Mouse (Mus musculus) limb, embryonic 10.5 days (tissue): Measurements from ENCODE around the gene Med29. TPM values are rescaled to one million over a fixed set of nuclear protein-coding genes. Genes with fewer than 3 reads are reported as not detected.

Experiments
- DNase-seq: peaks from one replicate; pipeline ENCODE4 v3.0.0-alpha.2; 2017; ENCODE audit warnings: low spot score
- H3K27ac ChIP-seq: fragments of 300-500 bp; sonication (generic); 2 replicates; pipeline ENCODE4 v1.5.1; 2016; ENCODE audit warnings: mild to moderate bottlenecking
- H3K27me3 ChIP-seq: fragments of 300-500 bp; sonication (generic); 2 replicates; pipeline ENCODE4 v1.6.1; 2016; ENCODE audit warnings: low read depth, mild to moderate bottlenecking; ENCODE audit not compliant: poor library complexity, severe bottlenecking
- H3K36me3 ChIP-seq: fragments of 300-500 bp; sonication (generic); 2 replicates; pipeline ENCODE4 v1.6.1; 2016; ENCODE audit warnings: mild to moderate bottlenecking, moderate library complexity
- H3K4me1 ChIP-seq: fragments of 300-500 bp; sonication (generic); 2 replicates; pipeline ENCODE4 v1.6.1; 2016
- H3K4me3 ChIP-seq: fragments of 300-500 bp; sonication (generic); 2 replicates; pipeline ENCODE4 v1.5.1; 2016; ENCODE audit warnings: mild to moderate bottlenecking, moderate library complexity
- H3K9me3 ChIP-seq: fragments of 300-500 bp; sonication (generic); replicated peaks from 2 replicates; pipeline ENCODE4 v1.6.1; 2016; ENCODE audit warnings: mild to moderate bottlenecking
- WGBS: fragments of 180-500 bp; shearing (Covaris S2); methylation state at CpG from one replicate; pipeline ENCODE4 v1.1.7; 2016; 5-methylcytosine and 5-hydroxymethylcytosine counted together
- polyA plus RNA-seq: library from polyadenylated mRNA; unstranded; fragments of >200 nt; fragmentation: Nextera tagmentation; extraction: Ambion mirVana; gene quantifications from 2 replicates; pipeline ENCODE4 v1.2.1, GENCODE M21; 2016

Gene Med29
- polyA plus RNA-seq, 1 experiment from 2014 or later: 65.1 TPM

- no peaks in the 10 kb centered on the region for H3K27me3 ChIP-seq
- peaks cover 47% of the 10 kb centered on the region for H3K36me3 ChIP-seq
- H3K27ac ChIP-seq: peak overlapping the region; percentile 96
- no peaks in the 10 kb centered on the region for H3K9me3 ChIP-seq
- peak overlapping the region; percentile 93 for H3K4me3 ChIP-seq
- no peak for DNase-seq
- H3K4me1 ChIP-seq: peaks cover 27% of the 10 kb centered on the region
- 41% methylated on average over 4 of the region's 4 CpGs for WGBS
Measured at GRCm38 (mm10) chr7:28351676-28352191, 40.8 kb downstream of the Med29 start.

GRCm38 (mm10) chr7:28350155-28350883 lies 42.2 kb downstream of the Med29 start, which contains the start of gene Rps16:
Gene Rps16 (plus strand): TSS chr7:28350652.
- peaks cover 23% of the 10 kb centered on the region for H3K4me1 ChIP-seq
- H3K9me3 ChIP-seq: no peaks in the 10 kb centered on the region
- H3K27ac ChIP-seq: peak within 1 kb of the TSS; percentile 96
- WGBS: under 1% methylated on average over 50 of the region's 50 CpGs
- no peaks in the 10 kb centered on the region for H3K27me3 ChIP-seq
- H3K4me3 ChIP-seq: peak within 1 kb of the TSS; percentile 93
- peaks cover 39% of the 10 kb centered on the region for H3K36me3 ChIP-seq
- DNase-seq: peak; percentile 99

- peaks cover 23% of the 10 kb centered on the region for H3K36me3 ChIP-seq
- peaks cover 23% of the 10 kb centered on the region for H3K4me1 ChIP-seq
- H3K4me3 ChIP-seq: no peak overlapping the region
- no peaks in the 10 kb centered on the region for H3K9me3 ChIP-seq
- WGBS: 87% methylated on average over 7 of the region's 7 CpGs
- H3K27ac ChIP-seq: no peak overlapping the region
- DNase-seq: no peak
- H3K27me3 ChIP-seq: no peaks in the 10 kb centered on the region
Measured at GRCm38 (mm10) chr7:28348601-28349000, 43.9 kb downstream of the Med29 start.

GRCm38 (mm10) chr7:28347746-28348145 lies 44.8 kb downstream of the Med29 start:
- H3K27ac ChIP-seq: no peak overlapping the region
- peaks cover 23% of the 10 kb centered on the region for H3K4me1 ChIP-seq
- H3K9me3 ChIP-seq: no peaks in the 10 kb centered on the region
- no peaks in the 10 kb centered on the region for H3K27me3 ChIP-seq
- H3K4me3 ChIP-seq: no peak overlapping the region
- peaks cover 14% of the 10 kb centered on the region for H3K36me3 ChIP-seq
- WGBS: 87% methylated on average over 3 of the region's 3 CpGs
- DNase-seq: no peak

DNA sequence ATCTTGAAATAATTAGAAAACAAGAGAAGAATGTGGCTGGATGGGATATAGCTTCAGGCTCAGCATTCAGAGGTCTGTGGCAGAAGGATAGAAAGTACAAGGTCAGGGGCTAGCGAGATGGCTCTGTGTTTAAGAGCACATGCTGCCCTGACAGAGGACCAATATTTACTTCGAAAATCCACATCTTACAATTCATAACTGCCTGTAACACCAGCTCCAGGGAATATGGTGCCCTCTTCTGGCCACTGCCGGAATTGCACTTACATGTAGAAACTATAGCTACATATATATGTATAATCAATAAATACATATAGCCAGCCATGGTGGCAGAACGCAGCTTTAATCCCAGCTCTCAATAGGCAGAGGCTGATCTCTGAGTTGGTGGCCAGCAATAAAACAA lies 47.9 kb downstream of the Med29 start:
- DNase-seq: peak; percentile 90
- WGBS: 11% methylated on average over 4 of the region's 4 CpGs

GRCm38 (mm10) chr7:28341381-28341780 lies 51.1 kb downstream of the Med29 start:
- 0 out of 2 replicates have a peak overlapping the region, but pooled peaks have one; percentile 10 for H3K4me3 ChIP-seq
- no peaks in the 10 kb centered on the region for H3K27me3 ChIP-seq
- H3K27ac ChIP-seq: peak overlapping the region; percentile 76
- WGBS: 28% methylated on average over 7 of the region's 7 CpGs
- peaks cover 35% of the 10 kb centered on the region for H3K4me1 ChIP-seq
- no peak for DNase-seq
- H3K36me3 ChIP-seq: 0 out of 2 replicates have a peak, but pooled peaks cover 3% of the 10 kb centered on the region
- H3K9me3 ChIP-seq: no peaks in the 10 kb centered on the region

More for the DNA sequence above, 47.9 kb downstream of the Med29 start:
- no peak overlapping the region for H3K4me3 ChIP-seq
- no peaks in the 10 kb centered on the region for H3K36me3 ChIP-seq
- no peaks in the 10 kb centered on the region for H3K9me3 ChIP-seq
- no peaks in the 10 kb centered on the region for H3K27me3 ChIP-seq
- H3K4me1 ChIP-seq: peaks cover 33% of the 10 kb centered on the region
- no peak overlapping the region for H3K27ac ChIP-seq

- H3K4me3 ChIP-seq: peak overlapping the region; percentile 73
- peaks cover 22% of the 10 kb centered on the region for H3K36me3 ChIP-seq
- no peak for DNase-seq
- H3K4me1 ChIP-seq: peaks cover 35% of the 10 kb centered on the region
- H3K27ac ChIP-seq: peak overlapping the region; percentile 93
- WGBS: 83% methylated on average over 19 of the region's 19 CpGs
- no peaks in the 10 kb centered on the region for H3K27me3 ChIP-seq
- no peaks in the 10 kb centered on the region for H3K9me3 ChIP-seq
Measured at GRCm38 (mm10) chr7:28339213-28339917, 53.1 kb downstream of the Med29 start.

GRCm38 (mm10) chr7:28338108-28338998 lies 54.2 kb downstream of the Med29 start, which contains the start of gene Supt5:
Gene Supt5 (minus strand): TSS chr7:28338746.
- H3K36me3 ChIP-seq: peaks cover 31% of the 10 kb centered on the region
- under 1% methylated on average over 77 of the region's 77 CpGs for WGBS
- H3K9me3 ChIP-seq: no peaks in the 10 kb centered on the region
- peak within 1 kb of the TSS; percentile 93 for H3K27ac ChIP-seq
- no peaks in the 10 kb centered on the region for H3K27me3 ChIP-seq
- peaks cover 35% of the 10 kb centered on the region for H3K4me1 ChIP-seq
- peak; percentile 95 for DNase-seq
- peak within 1 kb of the TSS; percentile 73 for H3K4me3 ChIP-seq

Other genes with a start within 250 kb of the Med29 start
- gene Fbl, start 223.0 kb downstream of the Med29 start, polyA plus RNA-seq: 166 and 214 TPM in 2 replicates
- gene Dyrk1b, start 213.2 kb downstream of the Med29 start, polyA plus RNA-seq: 13.4 and 21.0 TPM in 2 replicates
- gene Eid2, start 124.8 kb downstream of the Med29 start, polyA plus RNA-seq: 2.9 and 3.9 TPM in 2 replicates
- gene Eid2b, start 115.0 kb downstream of the Med29 start, polyA plus RNA-seq: 7.6 and 11.2 TPM in 2 replicates
- gene Selenov, start 101.5 kb downstream of the Med29 start, polyA plus RNA-seq: not detected in 2 replicates
- 0.56 and 2.3 TPM in 2 replicates for gene Dll3, start 90.5 kb downstream of the Med29 start, polyA plus RNA-seq
- 223 and 243 TPM in 2 replicates for gene Timm50, start 80.6 kb downstream of the Med29 start, polyA plus RNA-seq
- gene Supt5, start 54.0 kb downstream of the Med29 start, polyA plus RNA-seq: 123 and 124 TPM in 2 replicates
- 972 and 1,174 TPM in 2 replicates for gene Rps16, start 42.1 kb downstream of the Med29 start, polyA plus RNA-seq
- 90.5 and 118 TPM in 2 replicates for gene Plekhg2, start 20.1 kb downstream of the Med29 start, polyA plus RNA-seq
- gene Zfp36, start 12.5 kb downstream of the Med29 start, polyA plus RNA-seq: 7.5 and 7.9 TPM in 2 replicates
- gene Paf1, start 243 bp upstream of the Med29 start, polyA plus RNA-seq: 81.3 and 91.5 TPM in 2 replicates
- 6.8 and 7.7 TPM in 2 replicates for gene Gmfg, start 44.7 kb upstream of the Med29 start, polyA plus RNA-seq
- 4.1 and 5.0 TPM in 2 replicates for gene Lrfn1, start 59.3 kb upstream of the Med29 start, polyA plus RNA-seq
- gene Ifnl2, start 117.7 kb upstream of the Med29 start, polyA plus RNA-seq: not detected in 2 replicates
- not detected in 2 replicates for gene Ifnl3, start 130.1 kb upstream of the Med29 start, polyA plus RNA-seq
- not detected in 2 replicates for gene Sycn, start 148.2 kb upstream of the Med29 start, polyA plus RNA-seq
- not detected in 2 replicates for gene Nccrp1, start 154.5 kb upstream of the Med29 start, polyA plus RNA-seq
- gene Samd4b, start 205.4 kb upstream of the Med29 start, polyA plus RNA-seq: 38.2 and 40.2 TPM in 2 replicates
- gene Pak4, start 205.5 kb upstream of the Med29 start, polyA plus RNA-seq: 64.9 and 69.8 TPM in 2 replicates
- gene Acp7, start 238.6 kb upstream of the Med29 start, polyA plus RNA-seq: not detected in 2 replicates